Mouse (Mus musculus) lung, embryonic 16.5 days (tissue): ENCODE results near the gene Macrod2. TPM values are rescaled to one million over a fixed set of nuclear protein-coding genes. Genes with fewer than 3 reads are reported as not detected.

Experiments used
- ATAC-seq: fragments of 200-750 bp; cut with Nextera tagmentation; 2 replicates; pipeline ENCODE4 v1.8.0; 2017; ENCODE audit warnings: low read depth, mild to moderate bottlenecking, moderate library complexity
- H3K27ac ChIP-seq: fragments of 300-500 bp; sonication (generic); 2 replicates; pipeline ENCODE4 v1.5.1; 2014; ENCODE audit warnings: mild to moderate bottlenecking, control low read depth, low read length
- H3K27me3 ChIP-seq: fragments of 300-500 bp; sonication (generic); 2 replicates; pipeline ENCODE4 v1.6.1; 2014; ENCODE audit warnings: low read depth, low read length, mixed read lengths; ENCODE audit not compliant: control insufficient read depth, insufficient read depth
- H3K36me3 ChIP-seq: fragments of 300-500 bp; sonication (generic); 2 replicates; pipeline ENCODE4 v1.6.1; 2014; ENCODE audit warnings: low read length; ENCODE audit not compliant: control insufficient read depth, insufficient read depth
- H3K4me1 ChIP-seq: fragments of 300-500 bp; sonication (generic); replicated peaks from 2 replicates; pipeline ENCODE4 v1.6.1; 2014; ENCODE audit warnings: low read length, mixed read lengths; ENCODE audit not compliant: control insufficient read depth, insufficient read depth
- H3K4me2 ChIP-seq: fragments of 300-500 bp; sonication (generic); 2 replicates; pipeline ENCODE4 v1.6.1; 2014; ENCODE audit warnings: low read depth, low read length, control low read depth
- H3K4me3 ChIP-seq: fragments of 300-500 bp; sonication (generic); 2 replicates; pipeline ENCODE4 v1.5.1; 2014; ENCODE audit warnings: mild to moderate bottlenecking, low read length, control low read depth
- H3K9ac ChIP-seq: fragments of 300-500 bp; sonication (generic); 2 replicates; pipeline ENCODE4 v1.6.1; 2014; ENCODE audit warnings: low read length, control low read depth
- H3K9me3 ChIP-seq: fragments of 300-500 bp; sonication (generic); 2 replicates; pipeline ENCODE4 v1.6.1; 2016; ENCODE audit warnings: low read length; ENCODE audit not compliant: control insufficient read depth
- WGBS: fragments of 180-500 bp; shearing (Covaris S2); extraction: QIAGEN DNeasy Blood & Tissue Kit; methylation state at CpG from one replicate; pipeline ENCODE4 v1.1.7; 2014; 5-methylcytosine and 5-hydroxymethylcytosine counted together
- polyA plus RNA-seq: library from polyadenylated mRNA; unstranded; fragments of >200 nt; fragmentation: Nextera tagmentation; extraction: Ambion mirVana; gene quantifications from 2 replicates; pipeline ENCODE4 v1.2.1, GENCODE M21; 2015

The Macrod2 gene
- polyA plus RNA-seq, 1 experiment from 2014 or later, result 32.1 TPM

DNA sequence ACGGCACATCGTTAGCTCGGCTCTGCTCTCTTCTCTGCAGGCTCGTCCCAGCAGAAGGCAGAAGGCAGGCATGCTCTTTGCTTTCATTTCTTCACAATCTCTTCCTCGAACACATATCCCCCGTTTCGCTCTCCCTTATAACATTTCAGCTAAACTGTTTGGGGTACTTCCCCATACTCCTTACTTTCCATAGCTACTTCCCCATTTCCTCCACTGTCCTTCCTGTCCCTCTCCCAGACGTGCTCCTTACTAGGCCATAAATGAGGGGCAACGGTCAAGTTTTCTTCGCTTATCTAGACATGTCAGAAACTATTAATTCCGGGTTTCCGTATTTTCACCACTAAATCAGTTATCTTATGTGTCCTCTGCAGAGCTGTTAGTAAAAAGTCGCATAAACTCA is 383.1 kb downstream of the Macrod2 start:
- no peak for ATAC-seq
- 78% methylated on average over 13 of the region's 13 CpGs for WGBS
- Histone ChIP-seq H3K27me3 (no peaks in the 10 kb centered on the region), H3K9me3 (no peaks in the 10 kb centered on the region), H3K4me3 (no peak overlapping the region), H3K4me1 (no peaks in the 10 kb centered on the region; the same call in 1 of the 2 replicates), H3K9ac (no peak overlapping the region), H3K36me3 (no peaks in the 10 kb centered on the region), H3K4me2 (no peak overlapping the region), H3K27ac (no peak overlapping the region)

DNA sequence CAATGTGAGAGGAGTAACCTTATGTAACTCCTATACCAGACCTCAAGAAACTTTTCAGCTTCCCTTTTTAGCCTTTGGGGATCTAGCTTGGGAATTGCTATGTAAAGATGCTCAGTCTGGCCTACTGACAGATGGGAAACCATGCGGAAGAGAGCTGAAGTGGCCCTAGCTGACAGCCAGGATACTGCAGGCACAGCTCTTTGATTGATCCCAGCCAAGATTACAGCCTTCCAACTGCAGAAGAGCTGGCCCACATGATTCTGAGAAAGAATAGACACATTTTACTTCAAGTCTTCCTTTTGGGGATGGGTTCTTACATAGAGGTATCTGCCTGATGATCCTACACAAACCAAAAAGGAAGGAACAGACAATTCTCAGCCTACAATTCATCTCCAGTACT is 387.9 kb downstream of the Macrod2 start:
- Histone ChIP-seq H3K27ac (no peak overlapping the region), H3K27me3 (no peaks in the 10 kb centered on the region), H3K9ac (no peak overlapping the region), H3K4me1 (no peaks in the 10 kb centered on the region), H3K4me3 (no peak overlapping the region), H3K36me3 (no peaks in the 10 kb centered on the region), H3K4me2 (no peak overlapping the region), H3K9me3 (no peaks in the 10 kb centered on the region)
- WGBS, result 40% methylated on average over 1 of the region's 1 CpGs
- no peak for ATAC-seq

DNA sequence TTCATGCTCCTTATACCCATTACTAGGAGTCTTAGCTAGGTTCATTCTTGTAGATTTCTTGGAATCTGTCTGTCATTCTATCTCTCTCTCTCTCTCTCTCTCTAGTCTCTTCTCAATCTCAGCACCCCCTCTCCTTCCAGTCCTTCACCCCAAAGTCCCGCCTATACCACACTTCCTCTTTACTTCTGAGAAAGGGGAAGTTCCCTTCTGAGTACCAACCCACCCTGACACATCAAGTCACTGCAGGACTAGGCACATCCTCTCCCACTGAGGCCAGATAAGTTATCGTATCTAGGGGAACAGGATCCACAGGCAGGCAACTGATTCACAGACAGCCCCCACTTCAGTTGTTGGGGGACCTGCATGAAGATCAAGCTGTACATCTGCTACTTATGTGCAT is 389.5 kb downstream of the Macrod2 start:
- no peak overlapping the region for H3K9ac ChIP-seq
- no peaks in the 10 kb centered on the region for H3K36me3 ChIP-seq
- H3K4me1 ChIP-seq, result no peaks in the 10 kb centered on the region
- no peak overlapping the region for H3K27ac ChIP-seq
- H3K4me3 ChIP-seq, result no peak overlapping the region
- H3K4me2 ChIP-seq, result no peak overlapping the region
- H3K27me3 ChIP-seq, result no peaks in the 10 kb centered on the region
- ATAC-seq, result no peak
- no peaks in the 10 kb centered on the region for H3K9me3 ChIP-seq
- WGBS, result 64% methylated on average over 2 of the region's 2 CpGs

DNA sequence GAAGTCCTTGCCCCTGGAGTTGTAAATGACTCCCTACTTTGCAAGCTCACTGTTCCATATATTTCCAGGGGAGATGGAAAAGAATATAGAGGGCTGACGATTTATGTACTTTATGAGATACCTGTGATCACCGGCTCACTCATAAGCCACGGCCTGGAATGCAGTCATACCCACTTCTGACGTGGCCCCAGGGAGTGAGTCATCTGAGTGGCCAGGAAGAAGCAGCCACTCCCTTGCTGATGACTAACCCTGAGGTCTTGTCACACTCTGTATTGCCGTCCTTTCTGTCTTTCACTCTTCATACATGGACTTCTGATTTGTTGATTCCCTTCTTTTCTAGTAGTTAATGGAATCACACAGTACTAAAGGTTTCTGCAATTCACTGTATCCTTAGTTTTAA is 395.3 kb downstream of the Macrod2 start:
- no peaks in the 10 kb centered on the region for H3K27me3 ChIP-seq
- no peaks in the 10 kb centered on the region for H3K9me3 ChIP-seq
- ATAC-seq, result peak; percentile 54; the same call in 1 of the 2 replicates
- no peak overlapping the region for H3K27ac ChIP-seq
- H3K4me3 ChIP-seq, result no peak overlapping the region
- H3K36me3 ChIP-seq, result no peaks in the 10 kb centered on the region
- H3K4me2 ChIP-seq, result no peak overlapping the region
- H3K4me1 ChIP-seq, result no peaks in the 10 kb centered on the region
- H3K9ac ChIP-seq, result no peak overlapping the region
- WGBS, result 34% methylated on average over 5 of the region's 5 CpGs

DNA sequence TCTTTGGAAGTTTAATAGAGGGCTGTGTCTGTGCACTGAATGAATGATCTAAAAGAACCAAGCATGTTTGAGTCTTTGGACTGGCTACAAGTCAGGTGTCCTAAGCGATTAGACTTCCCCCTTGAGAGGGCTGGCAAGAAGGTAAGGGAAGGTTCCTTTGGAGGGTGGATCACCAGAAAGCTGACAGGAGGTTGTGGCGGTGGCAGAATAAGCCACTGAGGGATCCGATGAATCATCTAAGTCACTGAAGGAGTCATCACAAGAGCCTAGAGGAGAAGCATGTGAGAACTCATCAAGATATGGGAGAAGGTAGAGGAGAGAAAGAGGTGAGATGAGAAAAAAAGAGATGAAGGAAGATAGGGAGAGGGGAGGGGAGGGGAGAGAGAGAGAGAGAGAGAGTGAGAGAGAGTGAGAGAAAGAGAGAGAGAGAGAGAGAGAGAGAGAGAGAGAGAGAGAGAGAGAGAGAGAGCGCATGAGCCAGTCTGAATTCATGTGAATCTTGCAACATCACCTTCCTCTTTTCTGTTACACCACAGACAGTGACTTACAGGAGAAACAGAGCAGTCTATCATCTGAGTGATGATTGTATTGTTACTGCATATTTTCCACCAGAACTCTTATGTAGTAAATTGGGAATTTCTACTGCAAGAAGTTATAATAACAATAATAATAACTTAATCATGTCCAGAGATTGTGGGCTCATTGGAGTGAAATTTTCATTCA is 398.9 kb downstream of the Macrod2 start:
- Histone ChIP-seq H3K4me2 (no peak overlapping the region), H3K36me3 (no peaks in the 10 kb centered on the region), H3K4me1 (no peaks in the 10 kb centered on the region), H3K4me3 (no peak overlapping the region), H3K9ac (no peak overlapping the region), H3K27me3 (no peaks in the 10 kb centered on the region), H3K9me3 (no peaks in the 10 kb centered on the region), H3K27ac (no peak overlapping the region)
- 84% methylated on average over 4 of the region's 4 CpGs for WGBS
- ATAC-seq, result no peak

DNA sequence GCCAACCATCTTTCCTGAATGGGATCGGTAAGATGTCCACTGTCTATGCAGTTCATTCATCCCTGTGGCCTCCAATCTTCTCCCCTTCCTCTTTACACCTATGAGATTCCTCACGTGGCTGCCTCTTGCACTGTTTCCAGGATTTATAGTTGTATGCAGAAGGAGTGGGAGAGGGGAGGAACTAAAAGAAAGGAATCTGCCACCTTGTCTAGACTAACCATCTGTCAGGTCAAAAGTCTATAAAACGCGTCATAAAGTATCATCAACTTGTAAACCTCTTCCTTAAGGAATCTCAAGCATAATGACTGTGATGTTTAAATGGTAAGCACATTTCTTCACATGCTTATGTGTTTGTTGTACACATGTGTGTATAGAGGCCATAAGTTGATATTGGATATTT is 416.6 kb downstream of the Macrod2 start:
- H3K9me3 ChIP-seq, result no peaks in the 10 kb centered on the region
- H3K4me3 ChIP-seq, result no peak overlapping the region
- no peak overlapping the region for H3K4me2 ChIP-seq
- no peak overlapping the region for H3K27ac ChIP-seq
- no peak overlapping the region for H3K9ac ChIP-seq
- WGBS, result 82% methylated on average over 4 of the region's 4 CpGs
- no peak for ATAC-seq
- no peaks in the 10 kb centered on the region for H3K36me3 ChIP-seq
- no peaks in the 10 kb centered on the region for H3K4me1 ChIP-seq
- no peaks in the 10 kb centered on the region for H3K27me3 ChIP-seq

DNA sequence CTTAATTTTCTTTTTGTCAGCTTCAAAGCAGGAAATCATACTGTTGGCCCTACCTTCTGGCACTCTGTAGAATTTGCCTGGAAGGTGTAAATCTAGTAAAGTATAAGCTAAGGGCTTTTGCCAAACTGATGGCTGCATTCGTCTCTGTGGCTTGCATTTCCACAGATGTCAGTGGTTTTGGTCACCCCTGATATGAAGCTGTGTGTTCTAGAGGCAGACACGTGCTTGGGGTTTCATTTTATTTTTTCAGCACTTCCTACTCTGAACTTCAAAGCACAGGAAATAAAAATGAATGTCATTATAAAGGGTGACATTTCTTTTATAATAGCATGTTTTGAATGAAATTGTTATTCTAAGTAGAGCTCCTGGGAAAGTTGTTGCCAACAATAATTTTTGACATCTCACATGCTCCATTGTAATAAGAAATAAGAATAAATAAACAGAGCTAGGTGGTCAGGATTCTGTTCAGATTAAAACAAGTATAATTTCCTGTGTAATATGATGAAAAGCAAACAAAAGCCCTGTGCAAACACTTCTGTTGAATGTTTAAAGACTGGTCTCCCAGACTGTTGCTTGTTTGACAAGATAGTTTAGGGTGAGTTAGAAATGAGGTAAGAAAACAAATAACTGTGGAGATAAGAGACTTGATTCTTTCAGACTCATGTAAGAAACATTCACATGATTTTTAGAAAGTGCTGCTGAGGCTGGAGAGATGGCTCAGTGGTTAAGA is 424.4 kb downstream of the Macrod2 start:
- Histone ChIP-seq H3K27ac (no peak overlapping the region), H3K4me3 (no peak overlapping the region), H3K9me3 (no peaks in the 10 kb centered on the region), H3K27me3 (no peaks in the 10 kb centered on the region), H3K36me3 (no peaks in the 10 kb centered on the region), H3K4me1 (no peaks in the 10 kb centered on the region; the same call in 1 of the 2 replicates), H3K4me2 (no peak overlapping the region), H3K9ac (no peak overlapping the region)
- 5% methylated on average over 2 of the region's 2 CpGs for WGBS
- no peak for ATAC-seq

DNA sequence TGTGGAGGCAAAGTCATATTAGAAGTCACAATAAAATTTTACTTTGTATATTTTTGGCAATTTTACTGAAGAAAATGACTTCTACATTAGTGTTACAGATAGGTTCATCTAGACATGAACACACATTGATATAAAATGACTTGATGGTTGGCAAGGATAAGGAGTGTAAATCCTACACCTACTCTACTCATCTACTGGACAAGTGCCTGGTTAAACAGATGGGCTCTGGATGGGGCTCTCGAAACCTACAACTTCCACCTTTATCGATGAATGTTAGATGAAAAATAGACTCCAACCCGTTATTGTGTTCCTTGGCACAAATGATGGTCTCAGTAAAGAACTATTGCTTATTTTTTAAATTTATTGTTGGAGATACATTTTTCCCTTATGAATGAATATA is 427.3 kb downstream of the Macrod2 start:
- no peak overlapping the region for H3K4me3 ChIP-seq
- ATAC-seq, result no peak
- H3K9ac ChIP-seq, result no peak overlapping the region
- no peaks in the 10 kb centered on the region for H3K36me3 ChIP-seq
- no peaks in the 10 kb centered on the region; the same call in 1 of the 2 replicates for H3K4me1 ChIP-seq
- WGBS, result 82% methylated on average over 3 of the region's 3 CpGs
- H3K4me2 ChIP-seq, result no peak overlapping the region
- no peaks in the 10 kb centered on the region for H3K9me3 ChIP-seq
- H3K27me3 ChIP-seq, result no peaks in the 10 kb centered on the region
- H3K27ac ChIP-seq, result no peak overlapping the region

DNA sequence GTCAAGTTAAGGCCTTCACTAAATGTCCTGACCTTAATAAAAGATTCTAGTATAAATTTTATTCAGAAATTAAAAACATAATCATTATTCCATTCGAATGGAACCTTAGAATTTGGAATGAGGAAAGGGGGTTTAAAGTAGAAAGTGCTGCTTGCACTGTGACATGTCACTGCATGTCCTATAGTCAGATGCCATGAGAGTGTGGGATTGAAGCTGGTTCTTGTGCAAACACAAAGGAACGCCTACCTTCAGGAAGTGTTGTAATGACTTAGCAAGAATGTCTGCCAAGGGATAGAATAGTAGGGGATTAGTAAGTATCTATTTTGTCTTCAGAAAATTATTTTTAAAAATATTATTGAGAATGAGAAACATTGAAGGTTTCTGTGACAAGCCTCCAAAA is 431.1 kb downstream of the Macrod2 start:
- no peak overlapping the region for H3K27ac ChIP-seq
- H3K9me3 ChIP-seq, result no peaks in the 10 kb centered on the region
- H3K4me1 ChIP-seq, result no peaks in the 10 kb centered on the region
- no peak overlapping the region for H3K4me2 ChIP-seq
- H3K27me3 ChIP-seq, result no peaks in the 10 kb centered on the region
- H3K4me3 ChIP-seq, result no peak overlapping the region
- H3K9ac ChIP-seq, result no peak overlapping the region
- no peaks in the 10 kb centered on the region for H3K36me3 ChIP-seq
- ATAC-seq, result no peak
- WGBS, result 66% methylated on average over 2 of the region's 2 CpGs
